Mouse (Mus musculus) monocyte, adult 5-6 weeks (primary cell): ENCODE measurements at regions not wholly inside any gene's neighbourhood (a gene's known extent, or its start where the extent isn't known, plus 50 kb on each side); places are given as distances from the start of the nearest gene placed in this dataset.
"Not testable (repeated sequence)": the region's sequence is repeated elsewhere in the genome, so short reads cannot be mapped to it uniquely, and the experiment has no call there.

Experiments
- ATAC-seq: fragments of 153-309, 156-312 bp; replicated peaks from 2 replicates; pipeline ENCODE4 v1.8.0; 2017; ENCODE audit warnings: mild to moderate bottlenecking; ENCODE audit not compliant: low TSS enrichment, insufficient number of reproducible peaks, severe bottlenecking, poor library complexity, low FRiP score

DNA sequence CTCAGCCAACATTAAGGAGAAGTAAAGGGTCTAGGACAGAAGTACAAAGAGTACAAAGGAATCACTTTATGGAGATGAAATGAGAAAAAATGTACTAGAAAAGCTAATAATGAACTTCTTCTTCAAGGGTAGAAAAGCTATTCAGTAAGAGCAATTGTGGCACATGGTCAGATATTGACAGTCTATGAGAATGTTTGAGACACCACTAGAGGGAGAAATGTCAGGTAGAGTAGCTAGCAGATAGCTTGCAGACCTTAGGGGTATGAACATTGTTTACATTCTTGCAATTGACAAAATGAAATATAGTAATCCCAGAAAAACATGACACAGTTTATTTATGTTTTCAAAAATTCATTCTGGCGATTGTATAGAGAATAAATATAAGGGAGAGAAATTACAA is 1066.2 kb upstream of the Sel1l start:
- no peak for ATAC-seq

DNA sequence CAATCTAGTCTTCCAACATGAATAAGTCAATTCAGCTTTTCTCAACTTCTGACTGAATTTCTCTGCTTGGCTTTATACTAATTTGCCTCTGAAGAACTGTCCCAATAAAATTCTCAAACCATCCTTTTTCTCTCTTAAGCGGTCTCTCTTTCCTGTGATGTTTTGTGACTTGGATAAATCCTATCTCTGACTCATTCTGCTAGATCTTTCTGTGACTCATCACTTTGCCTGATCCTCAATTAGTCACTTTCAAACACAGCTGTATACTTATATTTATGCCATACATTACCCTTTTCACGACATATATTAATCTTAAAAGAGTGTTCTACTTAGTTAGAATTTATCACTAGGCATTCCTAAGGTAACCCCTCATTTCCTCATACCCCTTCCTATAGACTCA is 1055.4 kb upstream of the Sel1l start:
- no peak for ATAC-seq

DNA sequence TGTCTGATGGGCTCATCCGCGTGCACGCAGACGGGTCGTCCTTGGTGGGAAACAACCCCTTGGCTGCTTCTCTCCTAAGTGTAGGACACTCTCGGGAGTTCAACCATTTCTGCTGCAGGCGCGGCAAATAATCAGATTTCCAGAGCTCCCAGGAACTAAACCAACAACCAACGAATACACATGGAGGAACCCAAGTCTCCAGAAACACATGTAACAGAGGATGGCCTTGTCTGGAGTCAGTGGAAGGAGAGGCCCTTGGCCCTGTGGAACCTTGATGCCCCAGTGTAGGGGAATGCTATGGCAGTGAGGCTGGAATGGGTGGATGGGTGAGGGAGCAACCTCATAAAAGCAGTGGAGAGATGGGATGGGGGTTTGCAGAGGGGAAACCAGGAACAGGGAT is 1043.4 kb upstream of the Sel1l start:
- ATAC-seq, result 0 out of 2 replicates have a peak, but pooled peaks have one; percentile 40

DNA sequence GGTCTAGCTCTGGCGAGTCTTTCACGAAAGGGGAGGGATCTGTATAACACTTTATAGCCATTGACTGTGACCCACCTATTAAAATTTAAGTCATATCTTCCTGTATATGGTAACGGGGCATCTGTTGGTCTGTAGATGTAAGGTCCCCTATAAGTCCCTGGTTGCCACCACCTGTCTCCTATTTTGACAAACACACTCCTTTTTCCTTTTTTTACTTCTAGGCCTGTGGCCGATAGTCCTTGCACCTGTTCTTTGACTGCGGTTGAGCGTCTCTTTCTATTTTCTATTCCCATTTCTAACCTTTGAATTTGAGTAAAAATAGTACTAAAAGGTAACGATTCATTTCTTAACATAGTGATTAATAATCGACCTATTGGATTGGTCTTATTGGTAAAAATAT is 1042.7 kb upstream of the Sel1l start:
- ATAC-seq, result not testable (repeated sequence)

DNA sequence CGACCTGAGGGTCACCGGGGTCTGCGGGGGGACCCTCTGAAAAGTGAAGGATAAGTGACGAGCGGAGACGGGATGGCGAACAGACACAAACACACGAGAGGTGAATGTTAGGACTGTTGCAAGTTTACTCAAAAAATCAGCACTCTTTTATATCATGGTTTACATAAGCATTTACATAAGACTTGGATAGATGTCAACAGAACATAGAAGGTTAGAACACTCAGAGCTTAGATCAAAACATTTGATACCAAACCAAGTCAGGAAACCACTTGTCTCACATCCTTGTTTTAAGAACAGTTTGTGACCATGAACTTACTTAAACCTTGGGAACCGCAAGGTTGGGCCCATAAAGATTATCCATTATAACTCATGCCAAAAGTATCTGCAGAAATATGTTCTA is 1042.2 kb upstream of the Sel1l start:
- ATAC-seq, result not testable (repeated sequence)

DNA sequence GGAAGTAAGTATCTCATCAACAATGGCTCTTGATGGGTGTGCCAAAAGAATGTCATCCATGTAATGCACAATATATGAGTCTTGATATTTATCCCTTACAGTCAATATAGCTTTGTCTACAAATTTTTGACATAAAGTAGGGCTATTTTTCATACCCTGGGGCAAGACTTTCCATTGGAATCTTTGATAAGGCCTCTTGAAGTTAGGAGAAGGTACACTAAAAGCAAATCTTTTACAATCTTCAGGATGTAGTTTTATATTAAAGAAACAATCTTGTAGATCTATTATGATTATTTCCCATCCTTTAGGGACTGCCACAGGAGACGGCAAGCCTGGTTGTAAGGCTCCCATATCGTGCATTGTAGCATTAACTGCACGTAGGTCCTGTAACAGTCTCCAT is 1038.8 kb upstream of the Sel1l start:
- no peak for ATAC-seq

DNA sequence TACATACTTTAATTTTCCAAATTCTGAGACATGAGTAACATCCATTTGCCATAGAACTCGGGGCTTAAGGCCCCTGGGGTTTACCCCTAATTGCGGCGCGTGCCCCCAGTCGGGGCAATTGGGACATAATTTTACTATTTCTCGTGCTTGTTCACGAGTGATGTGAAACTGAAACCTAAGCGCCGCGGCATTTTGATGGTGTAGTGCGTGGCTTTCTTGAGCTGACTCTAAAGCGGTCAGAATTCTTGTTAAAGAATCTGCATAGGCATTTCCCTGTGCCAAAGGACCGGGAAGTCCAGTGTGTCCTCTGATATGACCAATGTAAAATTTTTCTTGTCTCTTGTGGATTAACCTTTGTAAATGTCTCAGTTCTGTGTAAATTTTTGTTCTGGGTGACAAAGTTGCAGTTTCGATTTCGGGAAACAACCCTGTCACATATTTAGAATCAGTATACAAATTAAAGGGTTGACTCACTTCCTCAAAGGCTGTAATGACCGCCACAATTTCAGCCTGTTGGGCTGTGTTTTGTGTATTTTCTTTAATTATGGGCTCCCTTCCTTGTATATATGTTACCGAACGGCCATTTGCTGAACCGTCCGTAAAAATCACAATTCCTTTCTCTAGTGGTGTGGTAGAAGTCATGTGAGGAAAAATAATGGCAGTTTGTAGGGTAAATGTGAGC is 1037.6 kb upstream of the Sel1l start:
- ATAC-seq, result not testable (repeated sequence)

DNA sequence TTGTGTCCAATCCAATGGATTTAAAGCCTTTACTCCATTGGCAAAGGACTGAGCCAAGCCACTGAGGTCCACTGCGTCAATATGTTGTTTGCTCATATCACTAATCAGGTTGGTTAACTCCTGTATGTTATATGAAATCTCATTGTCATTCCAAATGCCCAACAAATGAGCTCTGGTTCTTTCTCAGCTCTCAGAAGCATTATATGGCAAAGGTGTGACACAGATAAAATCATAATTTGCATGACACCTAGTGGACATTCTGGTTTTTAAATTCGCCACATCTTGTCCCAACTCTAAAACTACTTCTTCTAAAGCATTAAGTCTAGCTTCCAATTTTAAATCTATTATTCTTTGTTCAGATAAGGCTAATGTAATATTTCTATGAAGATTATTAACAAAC is 1035.1 kb upstream of the Sel1l start:
- not testable (repeated sequence) for ATAC-seq

DNA sequence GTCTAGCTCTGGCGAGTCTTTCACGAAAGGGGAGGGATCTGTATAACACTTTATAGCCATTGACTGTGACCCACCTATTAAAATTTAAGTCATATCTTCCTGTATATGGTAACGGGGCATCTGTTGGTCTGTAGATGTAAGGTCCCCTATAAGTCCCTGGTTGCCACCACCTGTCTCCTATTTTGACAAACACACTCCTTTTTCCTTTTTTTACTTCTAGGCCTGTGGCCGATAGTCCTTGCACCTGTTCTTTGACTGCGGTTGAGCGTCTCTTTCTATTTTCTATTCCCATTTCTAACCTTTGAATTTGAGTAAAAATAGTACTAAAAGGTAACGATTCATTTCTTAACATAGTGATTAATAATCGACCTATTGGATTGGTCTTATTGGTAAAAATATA is 1034.1 kb upstream of the Sel1l start:
- ATAC-seq, result not testable (repeated sequence)

DNA sequence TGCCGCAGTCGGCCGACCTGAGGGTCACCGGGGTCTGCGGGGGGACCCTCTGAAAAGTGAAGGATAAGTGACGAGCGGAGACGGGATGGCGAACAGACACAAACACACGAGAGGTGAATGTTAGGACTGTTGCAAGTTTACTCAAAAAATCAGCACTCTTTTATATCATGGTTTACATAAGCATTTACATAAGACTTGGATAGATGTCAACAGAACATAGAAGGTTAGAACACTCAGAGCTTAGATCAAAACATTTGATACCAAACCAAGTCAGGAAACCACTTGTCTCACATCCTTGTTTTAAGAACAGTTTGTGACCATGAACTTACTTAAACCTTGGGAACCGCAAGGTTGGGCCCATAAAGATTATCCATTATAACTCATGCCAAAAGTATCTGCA is 1033.6 kb upstream of the Sel1l start:
- not testable (repeated sequence) for ATAC-seq

DNA sequence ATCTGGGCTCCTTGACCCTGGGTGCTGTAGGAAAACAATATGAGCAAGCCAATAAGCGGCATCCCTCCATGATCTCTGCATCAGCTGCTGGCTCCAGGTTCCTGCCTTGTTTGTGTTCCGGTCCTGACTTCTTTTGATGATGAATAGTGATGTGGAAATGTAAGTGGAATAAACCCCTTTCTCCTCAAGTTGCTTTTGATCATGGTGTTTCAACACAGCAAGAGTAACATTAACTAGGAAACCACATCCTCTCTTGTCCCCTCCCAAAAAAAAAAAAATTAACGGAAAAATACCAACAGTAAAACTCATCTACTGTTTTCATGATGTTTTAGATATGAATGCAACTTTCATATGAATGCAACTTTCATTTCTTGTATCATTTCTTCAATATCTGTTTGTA is 1024.6 kb upstream of the Sel1l start:
- no peak for ATAC-seq

DNA sequence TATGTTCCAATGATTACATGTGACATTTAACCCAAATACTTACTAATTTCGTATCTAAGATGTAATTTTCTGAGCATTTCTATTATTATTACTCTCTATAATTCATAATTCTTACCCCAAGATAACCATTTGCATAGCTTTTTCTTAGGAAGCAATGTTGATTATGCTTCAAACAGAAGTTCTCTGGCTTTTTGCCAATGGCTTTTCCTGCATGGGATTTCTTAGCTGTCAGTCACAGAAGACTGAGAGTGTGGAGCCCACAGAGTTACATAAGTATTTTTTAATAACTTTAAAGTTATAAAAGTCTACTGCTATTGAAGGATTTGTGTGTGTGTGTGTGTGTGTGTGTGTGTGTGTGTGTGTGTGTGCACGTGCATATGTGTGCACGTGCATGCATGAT is 1020.4 kb upstream of the Sel1l start:
- no peak for ATAC-seq

DNA sequence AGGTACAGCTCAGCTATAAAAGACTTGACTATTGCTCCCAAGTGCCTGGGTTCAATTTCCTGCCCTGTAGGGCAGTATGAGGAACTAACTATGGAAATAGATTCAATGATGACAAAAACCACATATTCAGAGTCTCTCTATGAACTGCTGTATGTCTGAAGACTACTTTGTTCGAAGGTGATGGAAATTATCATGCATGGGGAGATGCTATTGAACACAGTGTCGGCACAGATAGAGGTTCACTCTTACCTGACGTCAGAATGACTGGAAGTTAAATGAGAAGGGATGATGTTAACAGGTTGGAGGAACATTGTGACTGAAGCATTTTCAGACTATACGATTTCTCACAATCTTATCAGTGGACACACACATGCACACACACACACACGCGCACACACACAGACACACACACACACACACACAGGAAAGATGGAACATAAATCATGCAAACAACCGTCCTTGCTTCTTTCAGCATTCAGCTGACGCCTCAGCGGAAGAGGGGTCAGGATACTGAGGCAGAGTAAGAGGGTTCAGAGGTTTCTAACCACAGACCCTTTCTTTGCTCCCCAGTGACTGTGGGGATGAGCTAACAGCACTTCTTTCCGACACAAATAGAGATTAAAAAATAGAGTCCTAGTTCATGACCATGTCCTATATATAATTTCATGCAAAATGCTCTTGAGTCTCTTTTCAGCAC is 974.3 kb upstream of the Sel1l start:
- ATAC-seq, result peak; percentile 22; the same call in 1 of the 2 replicates

DNA sequence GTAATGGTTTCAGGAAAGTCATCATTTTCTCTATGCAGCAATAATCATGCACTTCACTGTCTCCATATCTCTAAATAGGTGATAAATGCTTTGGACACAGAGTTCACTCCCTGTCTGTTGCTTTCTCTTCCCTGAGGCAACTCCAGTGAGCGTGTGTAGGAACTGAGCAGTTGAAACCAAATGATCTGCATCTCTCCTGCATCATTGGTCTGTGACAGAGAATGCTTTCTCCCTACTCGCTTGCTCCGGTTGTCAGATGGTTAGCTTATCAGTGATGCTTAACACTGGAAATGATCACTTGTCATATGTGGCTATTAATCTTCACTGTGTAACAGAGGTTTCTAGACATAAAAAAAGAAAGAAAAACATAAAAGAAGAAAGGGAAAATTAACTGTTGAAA is 969.7 kb upstream of the Sel1l start:
- no peak for ATAC-seq

DNA sequence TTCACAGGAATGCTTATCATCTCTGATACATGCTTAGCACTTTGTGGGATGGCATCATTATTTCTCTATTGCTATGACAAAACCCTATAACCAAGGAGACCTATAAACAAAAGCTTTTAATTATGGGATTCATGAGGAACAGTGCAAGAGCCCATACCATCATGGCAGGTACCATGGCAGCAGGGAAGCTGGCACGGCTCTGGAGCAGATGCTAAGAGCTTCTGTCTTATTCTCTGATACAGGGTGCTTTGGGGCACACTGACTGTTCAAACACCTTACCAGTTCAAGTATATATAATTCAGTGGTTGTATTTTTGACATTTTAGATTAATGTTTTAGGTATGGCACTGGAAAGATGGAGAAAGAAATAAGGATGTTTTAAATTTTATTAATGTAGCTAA is 952.2 kb upstream of the Sel1l start:
- no peak for ATAC-seq

DNA sequence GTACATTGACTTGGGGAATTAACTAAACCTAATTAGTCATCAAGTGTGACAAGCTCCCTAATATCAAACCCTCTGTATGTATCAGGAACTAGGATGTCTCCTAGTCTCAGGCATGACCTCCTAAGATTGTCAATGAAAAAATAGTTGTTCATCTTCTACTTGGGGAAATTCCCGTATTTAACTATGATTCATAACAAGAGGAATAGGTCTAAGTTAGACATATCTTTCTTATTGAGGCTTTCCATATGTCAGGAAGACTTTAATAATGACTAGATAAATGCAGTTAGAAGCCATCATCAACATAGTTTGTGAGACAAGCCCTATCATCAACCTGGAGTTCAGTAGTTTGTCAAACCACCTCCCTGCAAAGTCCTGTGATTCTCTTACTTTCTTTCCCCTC is 934.4 kb upstream of the Sel1l start:
- no peak for ATAC-seq

DNA sequence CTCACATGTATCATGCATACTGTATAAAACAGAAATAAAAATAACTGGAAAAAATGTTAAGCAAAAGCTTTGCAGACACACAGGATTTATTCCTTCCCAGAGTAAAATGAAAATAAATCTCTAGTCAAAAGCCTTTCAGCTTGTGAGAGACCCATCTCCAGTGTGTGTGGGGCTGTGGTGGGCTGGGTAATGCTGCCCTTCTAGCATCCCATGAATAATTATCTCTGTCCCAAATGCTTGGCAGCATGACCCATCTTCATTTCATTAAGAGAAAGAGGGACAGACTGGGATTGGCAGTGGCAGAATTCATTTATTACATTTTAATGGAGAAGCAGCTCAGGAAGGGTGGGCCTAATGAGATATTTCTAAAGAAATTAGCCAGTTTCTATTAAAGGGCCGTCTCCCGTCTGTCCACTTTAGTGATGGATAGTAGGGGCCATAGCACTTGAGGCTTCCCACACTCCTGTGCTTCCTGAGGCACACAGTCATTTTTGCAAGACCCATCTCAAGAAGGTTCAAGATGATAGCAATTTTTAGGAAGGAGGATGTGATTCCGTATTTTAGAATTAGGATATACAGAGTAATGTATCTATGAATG is 930.8 kb upstream of the Sel1l start:
- ATAC-seq, result no peak

DNA sequence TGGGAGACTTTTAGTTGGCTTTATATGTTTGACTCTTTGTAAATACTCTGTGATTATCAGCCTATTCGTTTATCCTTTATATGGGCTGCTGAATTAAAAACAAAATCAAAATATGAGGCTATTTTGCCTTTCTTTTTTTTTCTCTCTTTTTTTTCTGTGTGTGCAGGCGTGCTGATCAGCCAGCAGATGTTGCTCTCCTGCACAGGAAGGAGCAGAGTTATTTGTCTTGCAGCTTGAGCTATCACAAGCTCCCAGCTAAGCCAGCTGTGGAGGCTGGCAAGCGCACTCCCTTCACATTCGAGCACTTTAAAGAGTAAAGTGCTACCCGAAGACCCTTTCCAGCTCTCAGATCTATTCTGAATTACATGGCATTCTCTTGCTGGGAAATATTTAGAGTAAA is 926.7 kb upstream of the Sel1l start:
- ATAC-seq, result no peak

DNA sequence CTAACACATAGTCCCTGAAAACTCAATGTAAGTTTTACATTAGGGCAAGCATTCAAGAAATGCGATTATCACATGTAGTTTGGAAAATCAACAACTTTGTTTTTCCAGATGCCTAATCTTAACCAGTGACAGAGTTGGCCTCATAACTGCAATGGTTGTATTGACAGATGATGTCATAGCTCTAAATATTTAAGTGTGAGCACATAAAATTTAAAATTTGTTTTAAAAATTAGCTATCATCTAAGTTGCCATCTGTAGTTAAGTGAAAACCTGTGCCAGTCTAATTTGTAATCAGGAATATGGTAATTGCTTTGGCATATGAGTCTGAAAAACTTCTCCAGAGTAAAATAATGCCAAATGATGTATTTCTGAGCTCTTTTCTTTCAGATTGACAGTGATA is 899.6 kb upstream of the Sel1l start:
- no peak for ATAC-seq

DNA sequence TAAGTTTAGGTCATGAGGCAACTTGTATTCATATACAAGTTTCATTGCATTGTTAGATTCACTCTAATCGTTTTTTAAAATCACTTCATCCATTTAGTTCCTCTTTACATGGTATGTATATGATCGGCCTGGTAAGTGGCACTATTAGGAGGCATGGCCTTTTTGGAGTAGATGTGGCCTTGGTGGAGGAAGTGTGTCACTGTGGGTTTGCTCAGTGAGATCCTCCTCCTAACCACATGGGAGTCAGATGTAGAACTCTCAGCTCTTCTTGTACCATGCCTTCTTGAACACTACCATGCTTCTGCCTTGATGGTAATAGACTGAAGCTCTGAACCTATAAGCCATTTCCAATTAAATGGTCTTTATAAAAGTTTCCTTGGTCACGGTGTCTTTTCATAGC is 891.9 kb upstream of the Sel1l start:
- ATAC-seq, result peak; percentile 68
